Mouse (Mus musculus) embryonic facial prominence, embryonic 15.5 days (tissue): Measurements from ENCODE around the gene Il10ra. TPM values are rescaled to one million over a fixed set of nuclear protein-coding genes. Genes with fewer than 3 reads are reported as not detected.

Experiments used
- ATAC-seq: fragments of 200-750 bp; cut with Nextera tagmentation; 2 replicates; pipeline ENCODE4 v1.8.0; 2017; ENCODE audit warnings: low read depth, moderate TSS enrichment; ENCODE audit not compliant: insufficient number of reproducible peaks, low FRiP score, low TSS enrichment
- H3K27ac ChIP-seq: fragments of 300-500 bp; sonication (generic); replicated peaks from 2 replicates; pipeline ENCODE4 v1.5.1; 2015; ENCODE audit warnings: mild to moderate bottlenecking, inconsistent platforms
- H3K27me3 ChIP-seq: fragments of 300-500 bp; sonication (generic); 2 replicates; pipeline ENCODE4 v1.6.1; 2015; ENCODE audit warnings: inconsistent platforms
- H3K36me3 ChIP-seq: fragments of 300-500 bp; sonication (generic); 2 replicates; pipeline ENCODE4 v1.6.1; 2015; ENCODE audit warnings: mild to moderate bottlenecking, inconsistent platforms
- H3K4me1 ChIP-seq: fragments of 300-500 bp; sonication (generic); 2 replicates; pipeline ENCODE4 v1.6.1; 2015; ENCODE audit warnings: inconsistent platforms
- H3K4me2 ChIP-seq: fragments of 300-500 bp; sonication (generic); replicated peaks from 2 replicates; pipeline ENCODE4 v1.6.1; 2015; ENCODE audit warnings: mild to moderate bottlenecking, inconsistent platforms
- H3K4me3 ChIP-seq: fragments of 300-500 bp; sonication (generic); replicated peaks from 2 replicates; pipeline ENCODE4 v1.5.1; 2015; ENCODE audit warnings: mild to moderate bottlenecking, inconsistent platforms
- H3K9ac ChIP-seq: fragments of 300-500 bp; sonication (generic); 2 replicates; pipeline ENCODE4 v1.6.1; 2015; ENCODE audit warnings: inconsistent platforms
- H3K9me3 ChIP-seq: fragments of 300-500 bp; sonication (generic); replicated peaks from 2 replicates; pipeline ENCODE4 v1.6.1; 2016; ENCODE audit warnings: inconsistent platforms
- WGBS: fragments of 180-500 bp; shearing (Covaris S2); methylation state at CpG from one replicate; pipeline ENCODE4 v1.1.7; 2015; 5-methylcytosine and 5-hydroxymethylcytosine counted together
- polyA plus RNA-seq: library from polyadenylated mRNA; unstranded; fragments of >200 nt; fragmentation: Nextera tagmentation; extraction: Ambion mirVana; gene quantifications from 2 replicates; pipeline ENCODE4 v1.2.1, GENCODE M21; 2015

Gene Il10ra
- polyA plus RNA-seq, 1 experiment from 2014 or later = 1.4 TPM

GRCm38 (mm10) chr9:45236744-45237143 lies 32.2 kb downstream of the Il10ra start:
- Histone ChIP-seq H3K27me3 (no peaks in the 10 kb centered on the region), H3K4me1 (no peaks in the 10 kb centered on the region), H3K9ac (no peak overlapping the region), H3K4me2 (no peak overlapping the region), H3K4me3 (no peak overlapping the region), H3K36me3 (no peaks in the 10 kb centered on the region), H3K27ac (no peak overlapping the region), H3K9me3 (no peaks in the 10 kb centered on the region)
- ATAC-seq = no peak
- 46% methylated on average over 7 of the region's 7 CpGs for WGBS

- no peak overlapping the region for H3K4me2 ChIP-seq
- ATAC-seq = no peak
- no peaks in the 10 kb centered on the region for H3K27me3 ChIP-seq
- 64% methylated on average over 6 of the region's 6 CpGs for WGBS
- H3K9ac ChIP-seq = no peak overlapping the region
- no peaks in the 10 kb centered on the region for H3K36me3 ChIP-seq
- H3K4me3 ChIP-seq = no peak overlapping the region
- no peak overlapping the region for H3K27ac ChIP-seq
- H3K4me1 ChIP-seq = no peaks in the 10 kb centered on the region
- H3K9me3 ChIP-seq = no peaks in the 10 kb centered on the region
Measured at GRCm38 (mm10) chr9:45235668-45236227, 33.2 kb downstream of the Il10ra start.

- no peak overlapping the region for H3K27ac ChIP-seq
- H3K9ac ChIP-seq = no peak overlapping the region
- H3K4me3 ChIP-seq = no peak overlapping the region
- H3K9me3 ChIP-seq = no peaks in the 10 kb centered on the region
- H3K4me1 ChIP-seq = no peaks in the 10 kb centered on the region
- no peak for ATAC-seq
- WGBS = 55% methylated on average over 8 of the region's 8 CpGs
- H3K36me3 ChIP-seq = no peaks in the 10 kb centered on the region
- no peaks in the 10 kb centered on the region for H3K27me3 ChIP-seq
- H3K4me2 ChIP-seq = no peak overlapping the region
Measured at GRCm38 (mm10) chr9:45229359-45229758, 39.6 kb downstream of the Il10ra start.

- Histone ChIP-seq H3K4me3 (no peak overlapping the region), H3K27me3 (no peaks in the 10 kb centered on the region), H3K4me1 (no peaks in the 10 kb centered on the region), H3K9me3 (no peaks in the 10 kb centered on the region), H3K4me2 (no peak overlapping the region), H3K9ac (no peak overlapping the region), H3K27ac (no peak overlapping the region), H3K36me3 (no peaks in the 10 kb centered on the region)
- no peak for ATAC-seq
- 11% methylated on average over 6 of the region's 6 CpGs for WGBS
Measured at GRCm38 (mm10) chr9:45221567-45221966, 47.4 kb downstream of the Il10ra start.

DNA sequence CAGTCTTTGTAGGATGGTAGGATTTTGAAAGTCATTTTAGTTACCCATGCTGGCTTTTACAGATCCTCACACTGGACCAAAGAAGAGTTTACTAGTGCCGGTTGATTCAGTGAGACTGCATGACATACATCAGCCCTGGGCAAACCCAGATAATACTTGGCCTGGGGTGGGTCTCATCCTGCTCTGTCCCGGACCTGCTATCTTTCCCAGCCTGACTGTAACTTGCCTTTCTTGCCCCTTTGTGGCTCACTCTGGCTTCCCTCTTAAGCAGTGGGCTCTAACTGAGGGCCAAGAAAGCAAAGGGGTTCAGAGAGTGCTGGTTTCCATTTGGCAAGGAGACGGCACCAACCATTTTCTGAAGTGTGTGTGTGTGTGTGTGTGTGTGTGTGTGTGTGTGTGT lies 49.3 kb downstream of the Il10ra start:
- 60% methylated on average over 3 of the region's 3 CpGs for WGBS
- Histone ChIP-seq H3K4me1 (no peaks in the 10 kb centered on the region), H3K4me3 (no peak overlapping the region), H3K9me3 (no peaks in the 10 kb centered on the region), H3K36me3 (no peaks in the 10 kb centered on the region), H3K4me2 (no peak overlapping the region), H3K9ac (no peak overlapping the region), H3K27ac (no peak overlapping the region), H3K27me3 (no peaks in the 10 kb centered on the region)
- ATAC-seq = no peak

DNA sequence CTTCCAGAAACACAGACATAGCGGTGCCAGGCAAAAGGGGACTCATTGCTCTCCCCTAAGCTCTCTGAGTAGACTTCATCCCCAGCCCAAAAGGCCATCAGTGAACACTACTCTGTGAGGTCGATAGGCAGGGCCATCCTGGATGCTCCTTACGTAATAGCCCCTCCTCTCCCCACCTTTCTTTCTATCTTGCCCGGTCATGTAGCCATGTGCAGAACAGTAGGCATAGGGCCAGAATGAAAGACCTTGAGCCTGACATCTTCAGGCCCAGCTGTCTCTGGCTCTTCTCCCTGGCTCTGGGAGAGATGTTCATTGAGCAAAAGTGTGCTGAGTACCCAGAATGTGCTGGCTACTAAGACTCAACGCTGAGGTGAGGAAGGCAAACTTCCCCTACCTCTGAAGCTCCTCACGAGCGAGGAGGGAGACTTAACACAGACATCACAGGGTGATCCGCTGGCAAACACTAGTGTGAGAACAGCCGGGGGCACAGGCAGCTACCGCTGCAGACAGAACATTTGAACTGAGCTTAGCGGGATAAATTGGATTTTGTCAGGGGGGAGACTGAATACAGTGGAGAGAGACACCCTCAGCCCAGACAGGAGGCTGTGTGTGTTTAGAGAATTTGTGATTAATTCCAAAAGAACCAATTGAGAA lies 53.3 kb downstream of the Il10ra start:
- ATAC-seq = no peak

GRCm38 (mm10) chr9:45212001-45212400 lies 56.9 kb downstream of the Il10ra start:
- Histone ChIP-seq H3K36me3 (no peaks in the 10 kb centered on the region), H3K27me3 (no peaks in the 10 kb centered on the region), H3K4me1 (no peaks in the 10 kb centered on the region), H3K4me2 (no peak overlapping the region), H3K27ac (no peak overlapping the region), H3K9ac (no peak overlapping the region), H3K9me3 (no peaks in the 10 kb centered on the region), H3K4me3 (no peak overlapping the region)
- ATAC-seq = no peak
- WGBS = 42% methylated on average over 6 of the region's 6 CpGs

More for the DNA sequence above, 53.3 kb downstream of the Il10ra start:
- no peak overlapping the region for H3K9ac ChIP-seq
- no peaks in the 10 kb centered on the region for H3K4me1 ChIP-seq
- H3K4me3 ChIP-seq = no peak overlapping the region
- H3K36me3 ChIP-seq = no peaks in the 10 kb centered on the region
- H3K27ac ChIP-seq = no peak overlapping the region
- H3K9me3 ChIP-seq = no peaks in the 10 kb centered on the region
- no peak overlapping the region for H3K4me2 ChIP-seq
- 56% methylated on average over 11 of the region's 11 CpGs for WGBS
- no peaks in the 10 kb centered on the region for H3K27me3 ChIP-seq

- Histone ChIP-seq H3K4me1 (no peaks in the 10 kb centered on the region), H3K36me3 (no peaks in the 10 kb centered on the region), H3K9me3 (no peaks in the 10 kb centered on the region), H3K27ac (no peak overlapping the region), H3K4me2 (no peak overlapping the region), H3K9ac (no peak overlapping the region), H3K4me3 (no peak overlapping the region), H3K27me3 (no peaks in the 10 kb centered on the region)
- WGBS = 63% methylated on average over 7 of the region's 7 CpGs
- ATAC-seq = no peak
Measured at GRCm38 (mm10) chr9:45207015-45207743, 61.8 kb downstream of the Il10ra start.

- no peaks in the 10 kb centered on the region for H3K27me3 ChIP-seq
- no peaks in the 10 kb centered on the region for H3K36me3 ChIP-seq
- H3K9me3 ChIP-seq = no peaks in the 10 kb centered on the region
- H3K9ac ChIP-seq = no peak overlapping the region
- H3K4me2 ChIP-seq = no peak overlapping the region
- H3K4me3 ChIP-seq = no peak overlapping the region
- H3K4me1 ChIP-seq = no peaks in the 10 kb centered on the region
- 62% methylated on average over 4 of the region's 4 CpGs for whole genome bisulfite sequencing
- no peak overlapping the region for H3K27ac ChIP-seq
- ATAC-seq = no peak
Measured at GRCm38 (mm10) chr9:45206121-45206520, 62.8 kb downstream of the Il10ra start.

- Histone ChIP-seq H3K4me1 (no peaks in the 10 kb centered on the region), H3K9ac (no peak overlapping the region), H3K4me2 (no peak overlapping the region), H3K4me3 (no peak overlapping the region), H3K9me3 (no peaks in the 10 kb centered on the region), H3K27me3 (no peaks in the 10 kb centered on the region), H3K27ac (no peak overlapping the region), H3K36me3 (no peaks in the 10 kb centered on the region)
- no peak for ATAC-seq
- WGBS = 78% methylated on average over 5 of the region's 5 CpGs
Measured at GRCm38 (mm10) chr9:45205143-45205542, 63.8 kb downstream of the Il10ra start.
